Mouse (Mus musculus): ENCODE measurements at regions not wholly inside any gene's neighbourhood (a gene's known extent, or its start where the extent isn't known, plus 50 kb on each side); places are given as distances from the start of the nearest gene placed in this dataset.

DNA sequence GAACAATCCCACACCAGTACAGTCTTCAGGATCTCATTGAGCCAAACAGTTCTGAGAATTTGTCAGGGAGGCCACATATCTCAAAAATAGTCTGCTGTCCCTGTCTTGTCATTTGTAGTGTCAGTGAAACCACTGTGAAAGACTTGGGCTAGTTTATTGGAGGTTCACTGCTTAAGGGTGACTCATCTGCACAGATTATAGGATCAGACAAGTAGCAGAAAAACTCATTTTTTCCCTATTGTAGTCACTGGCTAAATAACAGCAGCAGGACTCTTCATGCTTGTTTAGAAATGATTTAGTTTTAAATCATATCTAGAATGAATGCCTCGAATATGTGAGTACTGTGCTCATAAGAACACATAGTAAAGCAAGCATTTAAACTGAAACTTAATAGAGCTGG is 475.2 kb upstream of the Marcks start:
- no peak for DNase-seq (ENCODE audit: low read depth)

DNA sequence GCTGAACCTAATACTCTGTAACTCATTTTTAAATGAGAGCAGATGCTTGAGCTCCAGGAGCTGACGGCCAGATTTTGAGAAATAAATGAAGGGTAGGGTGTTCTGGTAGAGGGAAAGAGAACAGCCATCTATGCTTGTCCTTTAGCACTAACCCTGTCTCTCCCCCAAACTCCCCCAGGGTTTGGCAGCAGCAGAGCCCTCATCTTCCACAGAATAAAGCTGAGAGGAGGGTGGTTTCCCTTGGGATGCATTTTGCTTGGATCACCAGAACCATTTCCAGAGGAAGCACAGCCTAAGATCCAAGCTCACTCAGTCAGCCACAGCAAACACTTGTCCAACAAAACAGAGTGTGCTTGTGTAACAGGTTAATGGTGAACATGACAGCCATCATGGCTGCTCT is 464.8 kb upstream of the Marcks start:
- no peak for DNase-seq (ENCODE audit: low read depth)

GRCm38 (mm10) chr10:37602936-37603335 is 464.2 kb upstream of the Marcks start:
- DNase-seq (ENCODE audit: low read depth) = no peak

GRCm38 (mm10) chr10:37589889-37590288 is 451.2 kb upstream of the Marcks start:
- DNase-seq (ENCODE audit: low read depth) = no peak

DNA sequence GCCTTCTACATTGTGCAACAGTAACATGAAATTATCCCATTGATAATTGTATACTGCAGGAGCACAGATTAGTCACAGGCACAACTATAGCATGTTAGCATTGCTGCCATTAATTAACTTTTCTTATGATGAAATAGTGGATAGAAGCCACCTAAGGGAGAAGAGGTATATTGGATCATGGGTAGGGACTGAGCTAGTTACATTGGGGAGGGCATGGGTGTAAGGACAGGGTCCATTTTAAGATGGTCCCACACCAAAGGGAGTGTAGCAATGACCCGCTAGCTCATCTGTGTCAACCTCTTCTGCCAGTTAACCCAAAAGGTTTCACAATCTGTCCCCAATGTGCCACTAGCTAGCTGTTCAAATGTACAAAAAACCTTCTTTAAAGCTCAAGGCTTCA is 450.3 kb upstream of the Marcks start:
- no peak for DNase-seq (ENCODE audit: low read depth)

DNA sequence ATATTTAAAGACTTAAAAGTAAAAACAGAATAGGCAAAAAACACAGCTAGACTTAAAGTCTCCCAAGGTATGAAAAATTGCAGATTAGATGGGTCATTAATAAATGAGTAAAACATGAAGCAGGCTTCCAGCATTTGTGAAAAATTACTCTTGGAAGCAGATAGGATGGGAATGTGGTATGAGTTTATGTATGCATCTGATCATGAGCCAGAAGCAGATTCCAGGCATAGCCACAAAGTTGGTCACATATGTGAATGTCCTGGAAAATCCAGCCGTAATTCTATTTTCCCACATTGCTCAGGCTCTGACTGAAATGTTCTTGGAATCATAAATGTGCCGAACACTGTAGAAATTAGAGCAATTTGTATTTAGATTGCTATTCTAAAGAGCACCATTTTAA is 432.5 kb upstream of the Marcks start:
- no peak for DNase-seq (ENCODE audit: low read depth)

DNA sequence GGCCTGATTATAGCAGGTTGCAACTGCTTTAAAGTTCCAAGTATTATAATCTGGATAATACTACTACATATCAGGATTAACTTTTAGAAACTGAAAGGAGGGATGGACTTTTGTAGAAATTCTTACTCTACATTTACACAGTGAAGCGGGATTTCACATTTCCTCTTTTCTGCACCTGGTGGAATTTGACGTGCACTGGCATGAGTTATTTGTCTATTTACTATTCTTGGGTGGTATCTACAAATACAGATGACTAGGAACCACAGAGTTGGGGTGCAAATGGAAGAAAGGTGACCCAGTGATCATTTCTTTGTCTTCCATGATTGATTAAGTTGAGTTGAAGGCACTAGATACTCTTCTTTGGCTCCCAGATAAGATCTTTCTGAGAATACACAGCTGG is 423.0 kb upstream of the Marcks start:
- no peak for DNase-seq (ENCODE audit: low read depth)

GRCm38 (mm10) chr10:37549446-37549845 is 410.7 kb upstream of the Marcks start:
- DNase-seq (ENCODE audit: low read depth) = no peak

DNA sequence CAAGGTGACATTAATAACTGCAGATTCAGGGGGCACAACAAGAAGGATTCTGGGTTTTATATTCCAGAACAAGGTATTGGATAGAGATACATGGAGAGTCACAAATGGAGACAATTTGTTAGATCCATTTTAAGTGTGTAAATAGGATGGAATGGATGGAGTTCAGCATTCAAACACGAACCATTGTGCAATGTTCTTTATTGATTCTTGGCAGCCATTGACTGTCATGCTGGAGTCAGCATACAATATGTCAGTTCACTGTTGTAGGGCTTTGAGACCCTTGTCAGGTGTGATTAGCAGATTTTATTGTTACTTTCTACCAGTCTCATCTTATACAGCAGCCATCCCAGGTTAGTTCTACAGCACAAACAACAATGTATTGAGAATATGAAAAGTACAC is 402.0 kb upstream of the Marcks start:
- DNase-seq (ENCODE audit: low read depth) = no peak

DNA sequence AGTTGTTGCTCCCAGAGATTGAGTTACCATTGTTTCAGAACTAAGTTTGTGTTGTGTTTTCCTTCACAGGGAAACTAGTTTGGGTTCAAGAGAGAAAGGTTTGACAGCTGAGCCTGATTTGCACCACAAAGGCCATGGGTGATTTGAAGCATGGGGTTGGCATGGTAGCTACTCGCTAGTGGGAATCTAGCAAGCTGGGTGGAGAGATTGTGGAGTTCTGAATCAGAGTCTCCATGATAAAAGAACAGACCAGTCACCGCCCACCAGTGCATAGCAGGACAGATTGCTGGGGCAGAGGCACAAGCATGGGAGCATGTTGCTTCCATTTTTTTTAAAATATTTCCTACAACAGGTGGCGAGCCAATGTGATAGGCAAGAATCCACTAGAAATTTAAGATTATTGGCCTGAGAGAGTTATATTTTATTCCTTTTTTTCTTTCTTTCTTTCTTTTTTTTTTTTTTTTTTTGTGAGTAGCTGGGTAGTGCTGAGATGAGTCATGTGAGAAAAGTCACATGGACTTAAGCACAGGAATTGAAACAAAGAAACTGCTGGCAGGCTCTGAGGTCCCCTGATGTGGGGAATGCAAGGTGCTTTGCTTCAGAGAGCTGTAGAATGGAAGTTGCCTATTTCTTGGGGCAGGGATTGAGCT is 367.4 kb upstream of the Marcks start:
- DNase-seq (ENCODE audit: low read depth) = no peak

DNA sequence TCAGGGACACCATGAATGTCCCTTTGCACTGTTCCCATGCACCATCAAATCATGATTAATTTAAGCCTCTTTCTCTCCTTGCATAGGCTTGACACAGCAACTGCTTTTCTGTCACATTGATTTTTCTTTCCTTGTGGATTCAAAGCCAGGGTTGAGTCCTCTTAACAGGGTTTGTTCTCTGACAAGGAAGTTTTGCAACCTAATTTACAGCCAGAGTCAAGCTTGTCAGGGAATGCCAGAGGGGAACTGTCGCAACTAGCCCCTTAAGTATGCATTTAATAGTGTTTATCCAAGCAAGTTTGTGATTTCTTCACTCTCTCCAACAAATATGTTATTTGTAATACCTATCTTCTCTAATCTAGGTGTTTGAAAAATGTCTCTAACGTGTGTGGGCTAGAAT is 365.7 kb upstream of the Marcks start:
- no peak for DNase-seq (ENCODE audit: low read depth)

- DNase-seq (ENCODE audit: low read depth) = no peak
Observed at GRCm38 (mm10) chr10:37502505-37502904, 363.8 kb upstream of the Marcks start.

DNA sequence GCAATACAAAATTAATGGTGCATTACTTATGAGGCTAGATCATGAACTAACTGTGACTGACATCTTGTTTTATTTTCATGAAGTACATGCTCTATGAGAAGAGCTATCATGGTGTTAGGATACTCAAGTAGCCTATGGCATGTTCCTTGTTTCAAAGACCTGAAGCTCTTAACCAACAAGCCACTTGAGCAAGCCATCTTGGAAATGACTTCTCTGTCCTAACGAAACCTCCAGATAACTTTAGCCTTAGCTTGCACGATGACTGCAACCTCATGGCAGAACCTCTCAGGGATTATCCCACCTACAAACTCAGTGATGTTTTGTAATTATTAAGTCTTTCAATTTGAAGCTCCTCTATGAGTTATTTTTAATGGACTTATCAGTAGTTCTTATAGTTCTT is 362.3 kb upstream of the Marcks start:
- no peak for DNase-seq (ENCODE audit: low read depth)

DNA sequence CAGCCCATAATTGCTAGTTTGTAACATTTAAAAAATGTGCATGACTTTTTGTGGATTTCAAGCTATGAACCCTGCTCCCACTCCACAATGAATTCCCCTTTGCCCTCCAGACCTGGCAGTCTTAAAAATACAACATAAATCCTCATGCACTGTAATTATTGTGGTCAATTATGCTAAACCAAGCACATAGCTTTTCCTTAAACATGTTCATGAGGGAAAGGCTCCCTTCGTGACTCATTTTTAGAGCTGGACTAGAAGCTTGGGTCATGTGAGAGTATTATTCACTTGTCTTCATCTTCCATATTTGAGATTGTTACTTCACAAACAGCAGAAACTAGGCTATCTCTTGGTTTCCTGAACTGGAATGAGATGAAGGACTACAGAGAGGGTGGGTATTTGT is 356.7 kb upstream of the Marcks start:
- DNase-seq (ENCODE audit: low read depth) = no peak

DNA sequence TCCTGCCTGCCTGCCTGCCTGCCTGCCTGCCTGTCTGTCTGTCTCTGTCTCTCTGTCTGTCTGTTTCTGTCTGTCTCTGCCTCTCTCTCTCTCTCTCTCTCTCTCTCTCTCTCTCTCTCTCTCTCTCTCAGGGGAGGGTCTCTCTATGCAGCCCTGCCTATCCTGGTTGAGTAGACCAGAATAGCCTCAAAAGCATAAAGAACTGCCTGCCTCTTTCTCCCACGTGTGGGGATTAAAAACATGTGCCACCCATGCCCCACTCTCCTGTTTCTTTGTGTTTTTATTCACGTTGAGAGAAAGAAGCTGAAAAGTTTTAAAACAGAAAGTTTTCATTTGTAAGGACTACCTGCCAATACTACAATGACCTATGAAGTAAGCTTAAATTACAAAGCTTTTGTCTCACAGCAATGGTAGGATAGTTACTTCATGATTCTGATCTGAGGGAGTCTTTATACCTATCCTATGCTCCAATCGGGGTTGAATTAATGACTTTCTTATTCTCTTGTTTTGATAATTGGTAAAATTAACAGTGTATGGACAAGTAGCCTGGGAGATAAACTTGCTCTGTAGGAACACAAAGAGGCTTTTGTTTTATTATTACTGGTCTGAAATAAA is 355.9 kb upstream of the Marcks start:
- DNase-seq (ENCODE audit: low read depth) = no peak

DNA sequence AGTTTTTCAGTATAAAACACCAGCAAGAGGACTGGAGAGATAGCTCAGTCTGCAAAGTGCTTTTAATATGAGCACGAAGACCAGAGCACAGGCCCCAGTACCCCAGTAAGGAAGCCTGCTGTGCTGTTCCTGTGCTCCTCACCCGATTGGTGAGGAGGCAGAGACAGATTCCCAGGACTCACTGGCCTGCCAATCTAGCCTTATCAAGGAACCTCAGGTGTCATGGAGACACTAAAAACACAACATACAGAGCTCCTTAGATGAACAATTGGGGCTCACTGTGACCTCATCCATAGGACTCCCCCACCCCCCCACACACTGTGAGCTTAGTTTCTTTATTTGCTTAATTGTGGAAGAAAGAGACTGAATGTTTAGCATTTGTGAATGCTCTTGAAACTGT is 355.4 kb upstream of the Marcks start:
- no peak for DNase-seq (ENCODE audit: low read depth)

DNA sequence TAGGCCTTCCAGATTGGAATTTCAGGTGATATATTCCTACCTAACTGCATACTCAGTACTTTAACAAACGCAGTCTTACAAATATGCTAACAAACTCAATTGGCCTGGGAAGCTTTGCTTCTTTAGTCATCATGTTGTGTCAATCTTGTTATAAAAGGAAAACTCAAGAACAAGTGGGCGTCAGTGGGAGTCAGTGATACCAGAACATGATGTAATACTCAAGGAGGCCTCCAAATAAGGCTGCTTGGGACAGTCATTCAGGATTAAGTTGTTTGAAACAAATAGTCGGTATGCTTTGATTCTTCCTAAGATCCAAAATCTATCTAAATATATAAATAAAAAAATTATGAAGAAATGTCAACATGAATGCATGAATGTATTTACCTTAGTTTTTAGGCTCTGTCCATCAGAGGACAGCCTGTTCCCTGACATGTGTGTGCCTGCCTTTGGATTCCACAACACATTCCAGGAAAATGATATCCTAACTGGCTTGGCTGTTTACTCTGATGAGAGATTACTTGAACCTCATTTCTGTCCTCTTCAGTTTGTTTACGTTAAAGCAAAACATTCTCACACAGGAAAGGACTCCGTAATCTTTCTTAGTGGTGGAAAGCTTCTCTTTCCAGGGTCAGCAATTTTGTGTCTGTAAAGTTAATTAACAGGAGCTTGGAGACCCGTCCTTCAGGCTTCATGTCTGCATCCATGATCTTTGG is 345.7 kb upstream of the Marcks start:
- no peak for DNase-seq (ENCODE audit: low read depth)

DNA sequence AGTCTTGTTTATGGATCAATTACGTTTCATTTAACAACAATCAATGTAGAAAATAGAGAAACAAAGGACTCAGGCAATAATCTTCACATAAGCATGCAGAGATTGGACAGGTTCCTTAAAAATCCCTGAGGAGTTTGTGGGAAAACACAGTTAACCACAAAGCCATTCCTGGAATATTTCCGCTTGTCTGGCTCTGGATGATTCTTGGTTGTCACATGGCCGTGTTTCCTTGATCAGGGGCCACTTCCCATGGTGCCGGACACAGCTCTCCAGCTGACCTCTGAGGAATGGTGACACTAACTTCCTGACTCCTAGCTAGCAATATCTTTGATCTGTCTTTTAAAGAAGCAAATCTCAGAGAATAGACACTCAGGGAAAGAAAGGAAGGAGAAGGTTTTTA is 344.8 kb upstream of the Marcks start:
- no peak for DNase-seq (ENCODE audit: low read depth)

GRCm38 (mm10) chr10:37481879-37482278 is 343.2 kb upstream of the Marcks start:
- DNase-seq (ENCODE audit: low read depth) = no peak

DNA sequence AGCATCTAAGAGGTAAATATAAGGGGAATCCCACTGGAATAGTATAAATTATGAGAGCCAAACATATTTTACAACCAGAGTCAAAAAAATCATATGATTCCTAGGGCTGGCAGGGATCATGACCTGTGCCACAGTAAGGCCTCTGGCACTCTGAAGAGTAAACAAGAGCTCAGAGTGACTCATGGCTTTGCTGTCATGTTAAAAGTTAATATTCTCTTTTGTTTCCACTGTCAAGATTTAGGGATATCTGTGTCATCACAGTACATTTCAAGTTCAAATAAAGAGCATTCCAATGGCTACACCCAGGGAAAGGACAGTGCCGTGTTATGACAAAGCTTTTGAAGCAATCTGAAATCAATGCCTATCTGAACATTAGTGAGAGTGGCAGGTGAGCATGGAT is 341.6 kb upstream of the Marcks start:
- no peak for DNase-seq (ENCODE audit: low read depth)

DNA sequence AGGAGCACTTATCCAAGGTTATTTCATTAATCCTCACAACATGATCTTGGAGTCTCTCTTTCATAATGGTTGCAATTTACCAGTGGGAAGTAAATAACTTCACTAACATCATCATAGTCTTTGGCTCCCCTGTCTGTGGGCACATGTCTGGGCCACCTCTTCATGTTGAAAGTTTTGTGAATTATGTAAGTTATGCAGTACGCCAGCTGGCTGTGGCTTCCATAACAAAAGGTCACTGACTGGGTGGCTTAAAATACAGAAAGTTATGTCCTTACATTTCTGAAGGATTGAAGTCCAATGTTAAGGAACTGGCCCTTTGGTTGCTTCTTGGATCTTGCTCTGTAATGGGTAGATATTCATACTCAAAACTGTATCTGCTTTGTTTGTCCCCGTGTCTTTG is 339.4 kb upstream of the Marcks start:
- no peak for DNase-seq (ENCODE audit: low read depth)

DNA sequence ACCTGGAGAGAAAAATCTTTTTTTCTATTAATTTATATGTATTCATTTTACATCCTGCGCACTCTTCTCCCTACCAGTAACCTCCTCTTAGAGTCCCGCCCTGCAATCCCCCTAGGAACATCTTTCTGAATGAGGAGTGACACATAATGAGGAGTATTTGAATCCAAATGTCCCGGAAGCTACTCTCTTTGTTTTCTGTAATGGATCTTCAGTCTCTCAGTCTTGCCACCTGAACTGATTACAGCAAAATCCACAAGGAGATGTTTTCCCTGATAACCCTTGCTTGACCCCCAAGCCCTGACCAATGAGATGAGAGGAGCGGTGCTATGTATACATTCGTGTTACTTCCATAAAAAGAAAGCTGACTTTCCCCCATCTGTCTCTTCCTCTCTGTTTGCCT is 334.4 kb upstream of the Marcks start:
- DNase-seq (ENCODE audit: low read depth) = no peak

- DNase-seq (ENCODE audit: low read depth) = no peak
Observed at GRCm38 (mm10) chr10:37457384-37457783, 318.7 kb upstream of the Marcks start.

DNA sequence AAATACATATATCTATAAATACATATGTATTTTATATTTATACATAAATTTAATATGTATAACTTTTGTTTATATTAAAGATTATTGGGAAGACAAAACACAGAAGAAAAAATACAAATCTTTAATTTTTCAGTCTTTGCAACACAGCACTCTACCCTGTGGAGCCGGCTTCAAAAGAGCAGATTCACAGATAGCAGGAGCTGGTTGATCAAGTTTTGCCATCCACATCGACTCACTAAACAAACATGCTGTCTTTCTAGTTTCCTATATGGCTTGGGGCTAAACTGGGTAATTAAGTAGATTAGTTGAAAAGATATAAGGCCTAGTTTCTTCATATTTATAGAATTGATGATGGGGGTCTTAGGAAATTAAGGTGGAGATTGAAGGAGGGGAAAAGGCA is 311.2 kb upstream of the Marcks start:
- DNase-seq (ENCODE audit: low read depth) = no peak
